Mouse (Mus musculus): ENCODE results near the gene Oat.

DNA sequence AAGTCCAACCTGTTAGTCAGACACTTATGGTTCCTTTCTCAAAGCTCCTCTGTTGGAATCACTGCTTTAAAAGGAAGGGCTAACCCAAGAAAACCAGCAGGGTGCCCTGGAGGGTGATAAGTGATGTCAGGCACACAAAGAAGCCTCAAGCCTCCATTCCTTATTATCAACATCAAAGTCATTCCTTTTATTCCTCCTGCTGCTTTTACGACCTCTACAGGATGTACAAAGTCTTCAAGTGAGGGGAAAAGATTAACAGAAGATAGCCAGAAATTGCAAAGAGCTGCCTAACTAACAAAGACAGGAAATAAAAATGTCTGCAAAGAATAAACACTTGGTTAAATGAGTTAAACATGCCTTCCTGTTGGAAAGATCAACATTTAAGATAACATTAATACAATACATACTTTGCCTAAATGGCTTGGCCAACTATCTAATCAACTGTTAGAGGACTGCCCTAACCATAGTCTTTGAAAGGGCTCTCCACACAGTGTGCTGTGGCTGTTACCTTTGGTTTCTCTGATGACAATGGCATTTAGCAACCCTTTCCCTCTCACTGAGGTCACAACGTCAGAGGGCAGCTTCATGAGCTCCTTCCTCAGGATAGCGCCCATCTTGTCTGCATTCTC is 16.9 kb downstream of the Oat start:
- TF ChIP-seq CTCF (IDR thresholded peaks at IDR 0.05) (no peak), POLR2A (IDR thresholded peaks at IDR 0.05; ENCODE audit: insufficient read depth, low read depth, low read length) (no peak)

Data from heart, adult 2 months (tissue).